ENCODE assay signal across 9 mouse cellular contexts in the genomic region with DNA sequence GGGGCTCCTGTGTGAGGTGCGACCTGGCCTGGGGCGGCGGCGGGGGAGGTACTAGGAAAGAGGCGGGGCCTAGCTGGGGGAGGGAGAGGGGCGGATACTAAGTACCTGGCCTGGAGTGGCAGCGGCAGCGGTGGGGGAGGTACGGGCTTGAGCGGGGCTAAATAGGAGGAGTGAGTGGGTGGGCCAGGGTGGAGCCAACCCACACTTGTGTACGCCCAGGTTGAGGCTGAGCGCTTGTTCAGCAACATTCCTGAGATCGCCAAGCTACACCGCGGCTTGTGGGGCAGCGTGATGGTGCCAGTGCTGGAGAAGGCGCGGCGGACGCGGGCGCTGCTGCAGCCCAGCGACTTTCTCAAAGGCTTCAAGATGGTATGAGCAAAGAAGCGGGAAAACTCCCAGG. TPM values are rescaled to one million over a fixed set of nuclear protein-coding genes. Genes with fewer than 3 reads are reported as not detected.
A peak's percentile ranks its signal among the peaks of the same experiment; 100 is the strongest.
DNase-seq lines count a peak whose midpoint lies in the region; ATAC-seq and TF ChIP-seq lines count a peak whose summit lies in the region.
"Had no signal": no experiment of that assay in that cellular context is flagged by ENCODE, and none has a peak within 500 bp of the region (broad histone marks: within the 10 kb centered on the region; RNA-seq: fewer than 3 reads in every experiment).

No protein-coding gene starts in this region.

- 0 out of 2 replicates have a peak overlapping the region, but pooled peaks have one; percentile 24 for H3K9ac ChIP-seq in hindbrain, embryonic 15.5 days
- H3K9ac ChIP-seq in liver, embryonic 11.5 days (ENCODE audit: low read depth, low read length), result peak overlapping the region; percentile 61
- H3K9ac ChIP-seq in neural tube, embryonic 12.5 days, result peak overlapping the region; percentile 42; the same call in 1 of the 2 replicates

- peak overlapping the region; percentile 43 for H3K4me3 ChIP-seq in cerebellum, adult 2 months (replicated peaks; ENCODE audit: insufficient read depth, low read depth, low read length)
- H3K4me3 ChIP-seq in hindbrain, embryonic 15.5 days, result peak overlapping the region; percentile 40
- H3K4me3 ChIP-seq in liver, embryonic 11.5 days (ENCODE audit: low read depth, low read length), result peak overlapping the region; percentile 49
- H3K4me3 ChIP-seq in neural tube, embryonic 12.5 days, result peak overlapping the region; percentile 27

- DNase-seq in cerebellum, adult 2 months, result no peak
- no peak for DNase-seq in cerebellum, adult 9-10 months
- DNase-seq in ZHBTc4 (ENCODE audit: low read depth, low spot score), result peak; percentile 75
- DNase-seq in liver, embryonic 11.5 days (ENCODE audit: low spot score), result peak; percentile 76
- DNase-seq in frontal cortex, postnatal 36 days (ENCODE audit: low spot score in 2 of 2), result no peak
- no peak for DNase-seq in left cerebral cortex, adult 9 months (ENCODE audit: low spot score in 2 of 2)

- 16% methylated on average over 24 of the region's 24 CpGs for WGBS in cerebellum, adult 2 months
- 6% methylated on average over 24 of the region's 24 CpGs for WGBS in hindbrain, embryonic 15.5 days
- WGBS in liver, embryonic 11.5 days, result 22% methylated on average over 24 of the region's 24 CpGs
- WGBS in neural tube, embryonic 12.5 days, result 3% methylated on average over 24 of the region's 24 CpGs

- no peaks in the 10 kb centered on the region for H3K27me3 ChIP-seq in cerebellum, adult 2 months (ENCODE audit: control insufficient read depth, insufficient read depth, low read length)
- 0 out of 2 replicates have a peak, but pooled peaks cover 3% of the 10 kb centered on the region for H3K27me3 ChIP-seq in hindbrain, embryonic 15.5 days
- H3K27me3 ChIP-seq in liver, embryonic 11.5 days (replicated peaks; ENCODE audit: control insufficient read depth, insufficient read depth, low read length), result no peaks in the 10 kb centered on the region
- H3K27me3 ChIP-seq in neural tube, embryonic 12.5 days (replicated peaks), result peaks cover 14% of the 10 kb centered on the region; the same call in 1 of the 2 replicates

- peaks cover 6% of the 10 kb centered on the region for H3K4me1 ChIP-seq in cerebellum, adult 2 months (ENCODE audit: control insufficient read depth, insufficient read depth, low read length)
- H3K4me1 ChIP-seq in hindbrain, embryonic 15.5 days (replicated peaks), result peaks cover 22% of the 10 kb centered on the region
- peaks cover 34% of the 10 kb centered on the region for H3K4me1 ChIP-seq in liver, embryonic 11.5 days (replicated peaks; ENCODE audit: control insufficient read depth, insufficient read depth, low read length)
- H3K4me1 ChIP-seq in neural tube, embryonic 12.5 days, result peaks cover 18% of the 10 kb centered on the region

- peaks cover 4% of the 10 kb centered on the region; the same call in 1 of the 2 replicates for H3K36me3 ChIP-seq in hindbrain, embryonic 15.5 days
- peaks cover 9% of the 10 kb centered on the region; the same call in 1 of the 2 replicates for H3K36me3 ChIP-seq in liver, embryonic 11.5 days (ENCODE audit: control insufficient read depth, insufficient read depth, low read length)
- H3K36me3 ChIP-seq in neural tube, embryonic 12.5 days, result peaks cover 21% of the 10 kb centered on the region

- no peak for TF ChIP-seq CTCF in cerebellum, adult 2 months (IDR thresholded peaks at IDR 0.05; ENCODE audit: borderline replicate concordance, insufficient read depth, low read depth, low read length)

- TF ChIP-seq POLR2A in cerebellum, adult 2 months (IDR thresholded peaks at IDR 0.05; ENCODE audit: borderline replicate concordance, insufficient read depth, low read length), result no peak

- H3K27ac ChIP-seq in cerebellum, adult 2 months (ENCODE audit: insufficient read depth, low read length), result no peak overlapping the region
- H3K27ac ChIP-seq in hindbrain, embryonic 15.5 days (replicated peaks), result peak overlapping the region; percentile 76
- H3K27ac ChIP-seq in liver, embryonic 11.5 days (ENCODE audit: low read depth, low read length), result peak overlapping the region; percentile 79
- H3K27ac ChIP-seq in neural tube, embryonic 12.5 days, result no peak overlapping the region

- ATAC-seq in hindbrain, embryonic 15.5 days (ENCODE audit: low FRiP score, low read depth), result peak; percentile 59
- ATAC-seq in liver, embryonic 11.5 days (replicated peaks; ENCODE audit: low FRiP score), result peak; percentile 81
- ATAC-seq in neural tube, embryonic 12.5 days (ENCODE audit: low FRiP score, low read depth), result peak; percentile 65

- H3K4me2 ChIP-seq in hindbrain, embryonic 15.5 days, result peak overlapping the region; percentile 78
- peak overlapping the region; percentile 92 for H3K4me2 ChIP-seq in liver, embryonic 11.5 days
- H3K4me2 ChIP-seq in neural tube, embryonic 12.5 days (replicated peaks), result peak overlapping the region; percentile 75

- no peaks in the 10 kb centered on the region for H3K9me3 ChIP-seq in hindbrain, embryonic 15.5 days
- H3K9me3 ChIP-seq in liver, embryonic 11.5 days (ENCODE audit: control insufficient read depth, low read length), result no peaks in the 10 kb centered on the region
- H3K9me3 ChIP-seq in neural tube, embryonic 12.5 days, result no peaks in the 10 kb centered on the region

RNA-seq across cellular contexts. Expression of a gene that starts 8.2 kb away (rescaled TPM):
- 1.2 and 1.4 TPM in 2 replicates for polyA plus RNA-seq in cerebellum, adult 2 months (2012; rRNA removed)
- 0.97 and 1.8 TPM in 2 replicates for polyA plus RNA-seq in hindbrain, embryonic 15.5 days (2015; fragmentation: Nextera tagmentation; extraction: Ambion mirVana)
- polyA plus RNA-seq in liver, embryonic 11.5 days (2014; fragmentation: Nextera tagmentation; extraction: Ambion mirVana), result 0.90 and 1.3 TPM in 2 replicates
- polyA plus RNA-seq in neural tube, embryonic 12.5 days (2016; fragmentation: Nextera tagmentation; extraction: Ambion mirVana), result 0.80 and 1.2 TPM in 2 replicates

RNA-seq across cellular contexts. Expression of a gene that starts 35.2 kb away (rescaled TPM):
- 11.1 and 11.8 TPM in 2 replicates for polyA plus RNA-seq in cerebellum, adult 2 months (2012; rRNA removed)
- polyA plus RNA-seq in hindbrain, embryonic 15.5 days (2015; fragmentation: Nextera tagmentation; extraction: Ambion mirVana), result 11.7 and 13.5 TPM in 2 replicates
- 8.4 and 8.9 TPM in 2 replicates for polyA plus RNA-seq in liver, embryonic 11.5 days (2014; fragmentation: Nextera tagmentation; extraction: Ambion mirVana)
- polyA plus RNA-seq in neural tube, embryonic 12.5 days (2016; fragmentation: Nextera tagmentation; extraction: Ambion mirVana), result 10.4 and 10.6 TPM in 2 replicates

RNA-seq across cellular contexts. Expression of a gene that starts 44.7 kb away (rescaled TPM):
- polyA plus RNA-seq in cerebellum, adult 2 months (2012; rRNA removed), result 7.1 and 8.3 TPM in 2 replicates
- 0.29 and 0.31 TPM in 2 replicates for polyA plus RNA-seq in hindbrain, embryonic 15.5 days (2015; fragmentation: Nextera tagmentation; extraction: Ambion mirVana)
- polyA plus RNA-seq in liver, embryonic 11.5 days (2014; fragmentation: Nextera tagmentation; extraction: Ambion mirVana), result 4.1 and 5.3 TPM in 2 replicates
- 0.32 and 0.55 TPM in 2 replicates for polyA plus RNA-seq in neural tube, embryonic 12.5 days (2016; fragmentation: Nextera tagmentation; extraction: Ambion mirVana)

RNA-seq across cellular contexts. Expression of a gene that starts 51.2 kb away (rescaled TPM):
- not detected in 2 replicates for polyA plus RNA-seq in cerebellum, adult 2 months (2012; rRNA removed)
- polyA plus RNA-seq in hindbrain, embryonic 15.5 days (2015; fragmentation: Nextera tagmentation; extraction: Ambion mirVana), result not detected in 2 replicates
- polyA plus RNA-seq in liver, embryonic 11.5 days (2014; fragmentation: Nextera tagmentation; extraction: Ambion mirVana), result not detected in 2 replicates
- 0.24 and 1.7 TPM in 2 replicates for polyA plus RNA-seq in neural tube, embryonic 12.5 days (2016; fragmentation: Nextera tagmentation; extraction: Ambion mirVana)
- polyA plus RNA-seq: C2C12 had no signal

Comparison
In these comparisons a context has a peak if more than half of its experiments do, and no peak if none do; other contexts are left out.
1. DNase-seq: peak in ZHBTc4 (single experiment) and liver, embryonic 11.5 days (single experiment); none in cerebellum, adult 2 months (0 of 2), cerebellum, adult 9-10 months (single experiment), frontal cortex, postnatal 36 days (0 of 2) and left cerebral cortex, adult 9 months (0 of 2).
2. H3K27ac ChIP-seq: peak in hindbrain, embryonic 15.5 days (single experiment) and liver, embryonic 11.5 days (single experiment); none in cerebellum, adult 2 months (single experiment) and neural tube, embryonic 12.5 days (single experiment).
3. Peak in every context shown above with its lines, with median percentiles within 50 percentile points of each other: H3K4me3 ChIP-seq, ATAC-seq, H3K4me2 ChIP-seq and H3K9ac ChIP-seq.